Mouse (Mus musculus) intestine, embryonic 14.5 days (tissue): Measurements from ENCODE around the gene Slc38a1. TPM values are rescaled to one million over a fixed set of nuclear protein-coding genes. Genes with fewer than 3 reads are reported as not detected.

Experiments
- ATAC-seq: fragments of 200-750 bp; cut with Nextera tagmentation; replicated peaks from 2 replicates; pipeline ENCODE4 v1.8.0; 2017; ENCODE audit warnings: low read depth, moderate number of reproducible peaks, moderate TSS enrichment, moderate library complexity; ENCODE audit not compliant: low FRiP score, low TSS enrichment
- DNase-seq: peaks from one replicate; pipeline ENCODE4 v3.0.0-alpha.2; 2018; ENCODE audit warnings: low spot score
- H3K27ac ChIP-seq: fragments of 300-500 bp; sonication (generic); 2 replicates; pipeline ENCODE4 v1.5.1; 2014; ENCODE audit warnings: low read depth, mild to moderate bottlenecking, control low read depth
- H3K27me3 ChIP-seq: fragments of 300-500 bp; sonication (generic); replicated peaks from 2 replicates; pipeline ENCODE4 v1.6.1; 2014; ENCODE audit warnings: low read length, control low read depth; ENCODE audit not compliant: control insufficient read depth, insufficient read depth
- H3K36me3 ChIP-seq: fragments of 300-500 bp; sonication (generic); 2 replicates; pipeline ENCODE4 v1.6.1; 2014; ENCODE audit warnings: low read length, control low read depth; ENCODE audit not compliant: control insufficient read depth, insufficient read depth
- H3K4me1 ChIP-seq: fragments of 300-500 bp; sonication (generic); replicated peaks from 2 replicates; pipeline ENCODE4 v1.6.1; 2014; ENCODE audit warnings: low read length, control low read depth, mixed read lengths; ENCODE audit not compliant: control insufficient read depth, insufficient read depth
- H3K4me2 ChIP-seq: fragments of 300-500 bp; sonication (generic); 2 replicates; pipeline ENCODE4 v1.6.1; 2014; ENCODE audit warnings: low read length
- H3K4me3 ChIP-seq: fragments of 300-500 bp; sonication (generic); 2 replicates; pipeline ENCODE4 v1.5.1; 2014; ENCODE audit warnings: low read depth, low read length, control low read depth, mixed read lengths
- H3K9ac ChIP-seq: fragments of 300-500 bp; sonication (generic); 2 replicates; pipeline ENCODE4 v1.6.1; 2014; ENCODE audit warnings: mild to moderate bottlenecking, low read length
- H3K9me3 ChIP-seq: fragments of 300-500 bp; sonication (generic); 2 replicates; pipeline ENCODE4 v1.6.1; 2016; ENCODE audit warnings: low read length, control low read depth; ENCODE audit not compliant: control insufficient read depth
- WGBS: fragments of 180-500 bp; shearing (Covaris S2); extraction: QIAGEN DNeasy Blood & Tissue Kit; methylation state at CpG from one replicate; pipeline ENCODE4 v1.1.7; 2014; 5-methylcytosine and 5-hydroxymethylcytosine counted together
- polyA plus RNA-seq: library from polyadenylated mRNA; unstranded; fragments of >200 nt; fragmentation: Nextera tagmentation; extraction: Ambion mirVana; gene quantifications from 2 replicates; pipeline ENCODE4 v1.2.1, GENCODE M21; 2014

Slc38a1 gene
- polyA plus RNA-seq, result 124 and 126 TPM in 2 replicates

- H3K4me2 ChIP-seq, result peak within 1 kb of the TSS; percentile 90
- peak within 1 kb of the TSS; percentile 77 for H3K4me3 ChIP-seq
- ATAC-seq (peak; percentile 79), DNase-seq (peak; percentile 91)
- H3K27me3 ChIP-seq, result no peaks in the 10 kb centered on the region
- peak within 1 kb of the TSS; percentile 97 for H3K27ac ChIP-seq
- H3K9ac ChIP-seq, result peak within 1 kb of the TSS; percentile 88
- under 1% methylated on average over 67 of the region's 70 CpGs for WGBS
- no peaks in the 10 kb centered on the region for H3K9me3 ChIP-seq
- peaks cover 3% of the 10 kb centered on the region; the same call in 1 of the 2 replicates for H3K4me1 ChIP-seq
- 0 out of 2 replicates have a peak, but pooled peaks cover 2% of the 10 kb centered on the region for H3K36me3 ChIP-seq
Observed at GRCm38 (mm10) chr15:96642436-96643405, at the start of gene Slc38a1. TSS of gene Slc38a1 (minus strand) at chr15:96642913.

- Histone ChIP-seq H3K4me2 (no peak overlapping the region), H3K4me3 (no peak overlapping the region), H3K36me3 (peaks cover 98% of the 10 kb centered on the region), H3K27ac (no peak overlapping the region), H3K4me1 (peaks cover 21% of the 10 kb centered on the region), H3K9ac (no peak overlapping the region), H3K27me3 (no peaks in the 10 kb centered on the region), H3K9me3 (no peaks in the 10 kb centered on the region)
- 93% methylated on average over 11 of the region's 11 CpGs for WGBS
- no peak for ATAC-seq
- DNase-seq, result no peak
Observed at GRCm38 (mm10) chr15:96692401-96692800, 49.7 kb upstream of the Slc38a1 start.

GRCm38 (mm10) chr15:96691381-96691780, 48.7 kb upstream of the Slc38a1 start:
- Histone ChIP-seq H3K9me3 (no peaks in the 10 kb centered on the region), H3K4me2 (no peak overlapping the region), H3K27me3 (no peaks in the 10 kb centered on the region), H3K27ac (no peak overlapping the region), H3K4me1 (peaks cover 11% of the 10 kb centered on the region), H3K4me3 (no peak overlapping the region), H3K9ac (no peak overlapping the region), H3K36me3 (peaks cover 91% of the 10 kb centered on the region)
- no peak for DNase-seq
- 91% methylated on average over 15 of the region's 15 CpGs for WGBS
- ATAC-seq, result no peak

GRCm38 (mm10) chr15:96690829-96691228, 48.1 kb upstream of the Slc38a1 start:
- Histone ChIP-seq H3K4me1 (peaks cover 6% of the 10 kb centered on the region), H3K9ac (no peak overlapping the region), H3K27ac (no peak overlapping the region), H3K9me3 (no peaks in the 10 kb centered on the region), H3K36me3 (peaks cover 86% of the 10 kb centered on the region), H3K4me2 (no peak overlapping the region), H3K27me3 (no peaks in the 10 kb centered on the region), H3K4me3 (no peak overlapping the region)
- DNase-seq (no peak), ATAC-seq (no peak)
- 93% methylated on average over 13 of the region's 13 CpGs for WGBS

- Histone ChIP-seq H3K9me3 (no peaks in the 10 kb centered on the region), H3K4me3 (no peak overlapping the region), H3K4me2 (no peak overlapping the region), H3K27ac (no peak overlapping the region), H3K9ac (no peak overlapping the region), H3K4me1 (no peaks in the 10 kb centered on the region), H3K36me3 (peaks cover 77% of the 10 kb centered on the region), H3K27me3 (no peaks in the 10 kb centered on the region)
- whole genome bisulfite sequencing, result 91% methylated on average over 9 of the region's 9 CpGs
- ATAC-seq (no peak), DNase-seq (no peak)
Observed at GRCm38 (mm10) chr15:96689919-96690318, 47.2 kb upstream of the Slc38a1 start.

- DNase-seq (no peak), ATAC-seq (no peak)
- no peak overlapping the region for H3K27ac ChIP-seq
- no peak overlapping the region for H3K4me3 ChIP-seq
- H3K4me2 ChIP-seq, result no peak overlapping the region
- H3K4me1 ChIP-seq, result 0 out of 2 replicates have a peak, but pooled peaks cover 3% of the 10 kb centered on the region
- H3K9me3 ChIP-seq, result no peaks in the 10 kb centered on the region
- 90% methylated on average over 12 of the region's 12 CpGs for WGBS
- H3K36me3 ChIP-seq, result peaks cover 66% of the 10 kb centered on the region
- no peaks in the 10 kb centered on the region for H3K27me3 ChIP-seq
- H3K9ac ChIP-seq, result no peak overlapping the region
Observed at GRCm38 (mm10) chr15:96688784-96689318, 46.1 kb upstream of the Slc38a1 start.

- DNase-seq (no peak), ATAC-seq (no peak)
- no peak overlapping the region for H3K4me2 ChIP-seq
- no peaks in the 10 kb centered on the region for H3K9me3 ChIP-seq
- H3K4me3 ChIP-seq, result no peak overlapping the region
- peaks cover 58% of the 10 kb centered on the region for H3K36me3 ChIP-seq
- no peak overlapping the region for H3K9ac ChIP-seq
- no peaks in the 10 kb centered on the region for H3K27me3 ChIP-seq
- 0 out of 2 replicates have a peak, but pooled peaks cover 3% of the 10 kb centered on the region for H3K4me1 ChIP-seq
- WGBS, result 82% methylated on average over 6 of the region's 6 CpGs
- H3K27ac ChIP-seq, result no peak overlapping the region
Observed at GRCm38 (mm10) chr15:96688036-96688435, 45.3 kb upstream of the Slc38a1 start.

- 31% methylated on average over 1 of the region's 1 CpGs for WGBS
- Histone ChIP-seq H3K4me3 (no peak overlapping the region), H3K9ac (no peak overlapping the region), H3K27ac (no peak overlapping the region), H3K27me3 (no peaks in the 10 kb centered on the region), H3K36me3 (peaks cover 52% of the 10 kb centered on the region), H3K9me3 (no peaks in the 10 kb centered on the region), H3K4me1 (0 out of 2 replicates have a peak, but pooled peaks cover 3% of the 10 kb centered on the region), H3K4me2 (no peak overlapping the region)
- no peak for DNase-seq
- no peak for ATAC-seq
Observed at GRCm38 (mm10) chr15:96687366-96687765, 44.7 kb upstream of the Slc38a1 start.
